Mouse (Mus musculus) heart, embryonic 15.5 days (tissue): ENCODE measurements around the gene Sema6b. TPM values are rescaled to one million over a fixed set of nuclear protein-coding genes. Genes with fewer than 3 reads are reported as not detected.

Source experiments
- ATAC-seq: fragments of 200-750 bp; cut with Nextera tagmentation; replicated peaks from 2 replicates; pipeline ENCODE4 v1.8.0; 2017; ENCODE audit warnings: low read depth, moderate TSS enrichment; ENCODE audit not compliant: insufficient number of reproducible peaks, insufficient read depth, low FRiP score
- H3K27ac ChIP-seq: fragments of 300-500 bp; sonication (generic); 2 replicates; pipeline ENCODE4 v1.5.1; 2015; ENCODE audit warnings: mild to moderate bottlenecking, inconsistent platforms
- H3K27me3 ChIP-seq: fragments of 300-500 bp; sonication (generic); 2 replicates; pipeline ENCODE4 v1.6.1; 2015; ENCODE audit warnings: inconsistent platforms
- H3K36me3 ChIP-seq: fragments of 300-500 bp; sonication (generic); 2 replicates; pipeline ENCODE4 v1.6.1; 2015; ENCODE audit warnings: mild to moderate bottlenecking, inconsistent platforms
- H3K4me1 ChIP-seq: fragments of 300-500 bp; sonication (generic); replicated peaks from 2 replicates; pipeline ENCODE4 v1.6.1; 2015; ENCODE audit warnings: inconsistent platforms
- H3K4me2 ChIP-seq: fragments of 300-500 bp; sonication (generic); 2 replicates; pipeline ENCODE4 v1.6.1; 2015; ENCODE audit warnings: inconsistent platforms, mild to moderate bottlenecking, moderate library complexity
- H3K4me3 ChIP-seq: fragments of 300-500 bp; sonication (generic); 2 replicates; pipeline ENCODE4 v1.5.1; 2015; ENCODE audit warnings: mild to moderate bottlenecking, inconsistent platforms
- H3K9ac ChIP-seq: fragments of 300-500 bp; sonication (generic); 2 replicates; pipeline ENCODE4 v1.6.1; 2015; ENCODE audit warnings: mild to moderate bottlenecking, inconsistent platforms
- H3K9me3 ChIP-seq: fragments of 300-500 bp; sonication (generic); replicated peaks from 2 replicates; pipeline ENCODE4 v1.6.1; 2016; ENCODE audit warnings: inconsistent platforms
- WGBS: fragments of 180-500 bp; shearing (Covaris S2); methylation state at CpG from one replicate; pipeline ENCODE4 v1.1.7; 2015; ENCODE audit warnings: mixed read lengths; 5-methylcytosine and 5-hydroxymethylcytosine counted together
- polyA plus RNA-seq: library from polyadenylated mRNA; unstranded; fragments of >200 nt; fragmentation: Nextera tagmentation; extraction: Ambion mirVana; gene quantifications from 2 replicates; pipeline ENCODE4 v1.2.1, GENCODE M21; 2015

Sema6b gene
- polyA plus RNA-seq = 0.92 and 1.3 TPM in 2 replicates

GRCm38 (mm10) chr17:56139858-56140595 lies at the start of gene Sema6b:
Gene Sema6b, minus strand, starts transcription at chr17:56140343.
- peak within 1 kb of the TSS; percentile 73 for H3K4me3 ChIP-seq
- no peak for ATAC-seq
- 2% methylated on average over 75 of the region's 79 CpGs for WGBS

GRCm38 (mm10) chr17:56185281-56186141 lies 45.4 kb upstream of the Sema6b start:
- Histone ChIP-seq H3K27me3 (no peaks in the 10 kb centered on the region), H3K4me2 (peak overlapping the region; percentile 85; the same call in 1 of the 2 replicates), H3K36me3 (peaks cover 52% of the 10 kb centered on the region), H3K4me1 (peaks cover 25% of the 10 kb centered on the region), H3K9me3 (no peaks in the 10 kb centered on the region), H3K9ac (0 out of 2 replicates have a peak overlapping the region, but pooled peaks have one; percentile 15), H3K4me3 (no peak overlapping the region; the same call in 1 of the 2 replicates), H3K27ac (peak overlapping the region; percentile 67)
- 38% methylated on average over 11 of the region's 11 CpGs for WGBS
- no peak for ATAC-seq

More at GRCm38 (mm10) chr17:56139858-56140595, at the start of gene Sema6b:
- Histone ChIP-seq H3K36me3 (no peaks in the 10 kb centered on the region), H3K9me3 (no peaks in the 10 kb centered on the region), H3K27ac (no peak within 1 kb of the TSS), H3K4me1 (peaks cover 29% of the 10 kb centered on the region), H3K27me3 (peaks cover 81% of the 10 kb centered on the region), H3K4me2 (peak within 1 kb of the TSS; percentile 99), H3K9ac (peak within 1 kb of the TSS; percentile 56)

GRCm38 (mm10) chr17:56183658-56184103 lies 43.5 kb upstream of the Sema6b start, which contains the start of gene Mydgf:
Gene Mydgf, minus strand, starts transcription at chr17:56183920.
- Histone ChIP-seq H3K4me1 (peaks cover 25% of the 10 kb centered on the region), H3K4me3 (peak within 1 kb of the TSS; percentile 91), H3K27ac (peak within 1 kb of the TSS; percentile 74), H3K27me3 (no peaks in the 10 kb centered on the region), H3K36me3 (peaks cover 48% of the 10 kb centered on the region), H3K4me2 (peak within 1 kb of the TSS; percentile 85), H3K9me3 (no peaks in the 10 kb centered on the region), H3K9ac (peak within 1 kb of the TSS; percentile 87)
- WGBS = under 1% methylated on average over 47 of the region's 47 CpGs
- ATAC-seq = peak; percentile 91

GRCm38 (mm10) chr17:56182975-56183657 lies 43.0 kb upstream of the Sema6b start:
- peak; percentile 33 for ATAC-seq
- under 1% methylated on average over 14 of the region's 14 CpGs for WGBS
- no peaks in the 10 kb centered on the region for H3K9me3 ChIP-seq
- peak overlapping the region; percentile 87 for H3K9ac ChIP-seq
- peak overlapping the region; percentile 91 for H3K4me3 ChIP-seq
- H3K4me2 ChIP-seq = peak overlapping the region; percentile 85
- peaks cover 46% of the 10 kb centered on the region for H3K36me3 ChIP-seq
- peak overlapping the region; percentile 74 for H3K27ac ChIP-seq
- peaks cover 25% of the 10 kb centered on the region for H3K4me1 ChIP-seq
- H3K27me3 ChIP-seq = no peaks in the 10 kb centered on the region

GRCm38 (mm10) chr17:56175416-56175815 lies 35.3 kb upstream of the Sema6b start:
- no peaks in the 10 kb centered on the region for H3K9me3 ChIP-seq
- H3K4me1 ChIP-seq = peaks cover 2% of the 10 kb centered on the region; the same call in 1 of the 2 replicates
- ATAC-seq = no peak
- H3K27me3 ChIP-seq = no peaks in the 10 kb centered on the region
- H3K27ac ChIP-seq = no peak overlapping the region
- 98% methylated on average over 3 of the region's 3 CpGs for WGBS
- no peak overlapping the region for H3K4me2 ChIP-seq
- no peak overlapping the region for H3K4me3 ChIP-seq
- no peak overlapping the region for H3K9ac ChIP-seq
- H3K36me3 ChIP-seq = peaks cover 44% of the 10 kb centered on the region

- H3K9ac ChIP-seq = no peak overlapping the region
- H3K4me2 ChIP-seq = no peak overlapping the region
- peaks cover 31% of the 10 kb centered on the region for H3K36me3 ChIP-seq
- WGBS = 53% methylated on average over 10 of the region's 10 CpGs
- H3K9me3 ChIP-seq = no peaks in the 10 kb centered on the region
- peaks cover 6% of the 10 kb centered on the region; the same call in 1 of the 2 replicates for H3K4me1 ChIP-seq
- no peaks in the 10 kb centered on the region for H3K27me3 ChIP-seq
- no peak for ATAC-seq
- no peak overlapping the region for H3K27ac ChIP-seq
- H3K4me3 ChIP-seq = no peak overlapping the region
Measured at GRCm38 (mm10) chr17:56173401-56174046, 33.4 kb upstream of the Sema6b start.

- no peak for ATAC-seq
- H3K27ac ChIP-seq = no peak overlapping the region
- H3K4me1 ChIP-seq = peaks cover 6% of the 10 kb centered on the region; the same call in 1 of the 2 replicates
- no peak overlapping the region for H3K4me2 ChIP-seq
- WGBS = 88% methylated on average over 17 of the region's 17 CpGs
- no peak overlapping the region for H3K9ac ChIP-seq
- no peak overlapping the region for H3K4me3 ChIP-seq
- H3K9me3 ChIP-seq = no peaks in the 10 kb centered on the region
- peaks cover 16% of the 10 kb centered on the region for H3K36me3 ChIP-seq
- no peaks in the 10 kb centered on the region for H3K27me3 ChIP-seq
Measured at GRCm38 (mm10) chr17:56171881-56172280, 31.7 kb upstream of the Sema6b start.

GRCm38 (mm10) chr17:56171456-56171855 lies 31.3 kb upstream of the Sema6b start:
- peaks cover 11% of the 10 kb centered on the region; the same call in 1 of the 2 replicates for H3K36me3 ChIP-seq
- no peaks in the 10 kb centered on the region for H3K27me3 ChIP-seq
- WGBS = 66% methylated on average over 9 of the region's 9 CpGs
- no peak overlapping the region for H3K9ac ChIP-seq
- no peak for ATAC-seq
- no peaks in the 10 kb centered on the region for H3K9me3 ChIP-seq
- no peak overlapping the region for H3K4me2 ChIP-seq
- no peak overlapping the region for H3K4me3 ChIP-seq
- peaks cover 6% of the 10 kb centered on the region; the same call in 1 of the 2 replicates for H3K4me1 ChIP-seq
- no peak overlapping the region for H3K27ac ChIP-seq

- no peak for ATAC-seq
- H3K4me1 ChIP-seq = peaks cover 6% of the 10 kb centered on the region; the same call in 1 of the 2 replicates
- H3K9me3 ChIP-seq = no peaks in the 10 kb centered on the region
- H3K4me3 ChIP-seq = no peak overlapping the region
- WGBS = 60% methylated on average over 10 of the region's 10 CpGs
- H3K27ac ChIP-seq = peak overlapping the region; percentile 63
- H3K4me2 ChIP-seq = no peak overlapping the region
- H3K36me3 ChIP-seq = peaks cover 11% of the 10 kb centered on the region; the same call in 1 of the 2 replicates
- no peaks in the 10 kb centered on the region for H3K27me3 ChIP-seq
- no peak overlapping the region for H3K9ac ChIP-seq
Measured at GRCm38 (mm10) chr17:56170636-56171035, 30.5 kb upstream of the Sema6b start.

- no peak; the same call in 1 of the 2 replicates for ATAC-seq
- Histone ChIP-seq H3K4me1 (peaks cover 6% of the 10 kb centered on the region; the same call in 1 of the 2 replicates), H3K36me3 (0 out of 2 replicates have a peak, but pooled peaks cover 5% of the 10 kb centered on the region), H3K4me3 (no peak overlapping the region), H3K27ac (peak overlapping the region; percentile 63), H3K9ac (0 out of 2 replicates have a peak overlapping the region, but pooled peaks have one; percentile 6), H3K4me2 (no peak overlapping the region), H3K27me3 (no peaks in the 10 kb centered on the region), H3K9me3 (no peaks in the 10 kb centered on the region)
- 49% methylated on average over 6 of the region's 6 CpGs for WGBS
Measured at GRCm38 (mm10) chr17:56169830-56170229, 29.7 kb upstream of the Sema6b start.
